Mouse (Mus musculus): ENCODE data around the gene Nwd2.

GRCm38 (mm10) chr5:63831054-63831453 lies 182.2 kb downstream of the Nwd2 start:
- TF ChIP-seq CTCF (IDR thresholded peaks at IDR 0.05; ENCODE audit: insufficient read depth, low read depth, low read length): no peak
- TF ChIP-seq POLR2A (IDR thresholded peaks at IDR 0.05; ENCODE audit: insufficient read depth, low read depth, low read length): no peak
